In the genomic region with DNA sequence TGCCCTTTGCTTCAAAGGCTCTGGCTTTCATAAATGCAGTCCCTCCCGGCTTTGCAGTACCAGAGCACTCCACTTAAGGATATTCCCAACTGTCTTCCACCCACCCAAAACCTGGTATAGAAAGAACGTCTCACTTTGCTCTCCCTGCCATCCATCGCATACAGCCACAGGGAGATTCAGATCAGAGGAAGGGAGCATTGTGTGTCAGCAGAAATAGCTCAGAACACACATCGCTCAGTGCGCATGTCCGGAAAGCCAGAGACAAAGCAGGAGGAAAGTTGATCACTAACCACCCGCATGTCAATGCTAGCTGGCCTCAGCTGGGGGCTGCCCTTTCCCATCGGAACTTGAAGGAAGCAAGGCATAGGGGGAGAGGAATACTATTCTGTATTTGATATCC, we compare ENCODE assay signal across 12 mouse cellular contexts. TPM values are rescaled to one million over a fixed set of nuclear protein-coding genes. Genes with fewer than 3 reads are reported as not detected.
DNase-seq lines count a peak whose midpoint lies in the region; ATAC-seq lines count a peak whose summit lies in the region.
"Had no signal": no experiment of that assay in that cellular context is flagged by ENCODE, and none has a peak within 500 bp of the region (broad histone marks: within the 10 kb centered on the region; RNA-seq: fewer than 3 reads in every experiment).

No protein-coding gene starts in this region.

- H3K27ac ChIP-seq in liver, embryonic 16.5 days (ENCODE audit: low read length) = no peak overlapping the region
- no peak overlapping the region for H3K27ac ChIP-seq in hindbrain, embryonic 12.5 days
- H3K27ac ChIP-seq: neural tube, embryonic 12.5 days had no signal

- no peaks in the 10 kb centered on the region for H3K27me3 ChIP-seq in liver, embryonic 16.5 days (ENCODE audit: control insufficient read depth, insufficient read depth, low read depth, low read length)
- no peaks in the 10 kb centered on the region for H3K27me3 ChIP-seq in hindbrain, embryonic 12.5 days
- H3K27me3 ChIP-seq: neural tube, embryonic 12.5 days had no signal

- peaks cover 6% of the 10 kb centered on the region for H3K4me1 ChIP-seq in liver, embryonic 16.5 days (ENCODE audit: control insufficient read depth, low read depth, low read length)
- no peaks in the 10 kb centered on the region for H3K4me1 ChIP-seq in hindbrain, embryonic 12.5 days
- H3K4me1 ChIP-seq: neural tube, embryonic 12.5 days had no signal

- peak overlapping the region; percentile 25 for H3K4me3 ChIP-seq in liver, embryonic 16.5 days (ENCODE audit: low read depth, low read length)
- H3K4me3 ChIP-seq in hindbrain, embryonic 12.5 days = no peak overlapping the region
- H3K4me3 ChIP-seq: neural tube, embryonic 12.5 days had no signal

- 40% methylated on average over 8 of the region's 8 CpGs for WGBS in liver, embryonic 16.5 days (ENCODE audit: insufficient replicate concordance)
- WGBS in hindbrain, embryonic 12.5 days = 69% methylated on average over 8 of the region's 8 CpGs

- ATAC-seq in liver, embryonic 16.5 days (ENCODE audit: low read depth) = no peak
- no peak for ATAC-seq in hindbrain, embryonic 12.5 days (ENCODE audit: low FRiP score)

- intact Hi-C loops in left cerebral cortex, postnatal 25 days (cut with DNase I) = no loop called here
- intact Hi-C loops in left cerebral cortex, postnatal 10 days (cut with DNase I) = no loop called here

- DNase-seq in left cerebral cortex, postnatal 25 days (ENCODE audit: low spot score in 2 of 2) = peak; percentile 26 to 80
- no peak for DNase-seq in left cerebral cortex, postnatal 10 days (ENCODE audit: extremely low spot score in 1 of 2, low spot score in 2 of 2)
- peak; percentile 23 for DNase-seq in ES-CJ7 (ENCODE audit: low read depth, low spot score)
- peak; percentile 82 for DNase-seq in brain, adult 2 months (ENCODE audit: low read depth, low spot score)
- DNase-seq in cerebellum, postnatal 36 days = no peak
- DNase-seq: adrenal gland, postnatal 25 days; cerebellum, adult 9-10 months; heart, adult 11 months; lung, postnatal 14 days had no signal

- no peaks in the 10 kb centered on the region; the same call in 1 of the 2 replicates for H3K36me3 ChIP-seq in liver, embryonic 16.5 days (ENCODE audit: control insufficient read depth, insufficient read depth)
- peaks cover 22% of the 10 kb centered on the region for H3K36me3 ChIP-seq in hindbrain, embryonic 12.5 days

- H3K9ac ChIP-seq in liver, embryonic 16.5 days (ENCODE audit: low read depth, low read length) = no peak overlapping the region
- H3K9ac ChIP-seq in hindbrain, embryonic 12.5 days = no peak overlapping the region
- H3K9ac ChIP-seq: neural tube, embryonic 12.5 days had no signal

- H3K4me2 ChIP-seq in liver, embryonic 16.5 days (ENCODE audit: low read depth, low read length) = peak overlapping the region; percentile 56
- no peak overlapping the region for H3K4me2 ChIP-seq in hindbrain, embryonic 12.5 days (replicated peaks)
- H3K4me2 ChIP-seq: neural tube, embryonic 12.5 days had no signal

- H3K9me3 ChIP-seq in liver, embryonic 16.5 days (replicated peaks; ENCODE audit: control insufficient read depth, low read length) = no peaks in the 10 kb centered on the region
- no peaks in the 10 kb centered on the region for H3K9me3 ChIP-seq in hindbrain, embryonic 12.5 days (replicated peaks)
- H3K9me3 ChIP-seq: neural tube, embryonic 12.5 days had no signal

RNA-seq across cellular contexts. Expression of gene Muc13, which starts 38.5 kb away (rescaled TPM):
- total RNA-seq in left cerebral cortex, postnatal 25 days (2021) = under 1 TPM in 1 of 2 experiments, not detected in 1; 0.16 TPM
- total RNA-seq in left cerebral cortex, postnatal 10 days (2021) = not detected
- 1.5 and 3.2 TPM in 2 replicates for polyA plus RNA-seq in liver, embryonic 16.5 days (2015; fragmentation: Nextera tagmentation; extraction: Ambion mirVana)
- 0.12 TPM in 1 of 2 replicates, not detected in the other for polyA plus RNA-seq in hindbrain, embryonic 12.5 days (2016; fragmentation: Nextera tagmentation; extraction: Ambion mirVana)
- total RNA-seq: adrenal gland, postnatal 25 days had no signal

Comparison
In these comparisons a context has a peak if more than half of its experiments do, and no peak if none do; other contexts are left out.
1. DNase-seq: peak in left cerebral cortex, postnatal 25 days (2 of 2), ES-CJ7 (single experiment) and brain, adult 2 months (single experiment); none in left cerebral cortex, postnatal 10 days (0 of 2) and cerebellum, postnatal 36 days (0 of 2).